25 mouse cellular contexts compared by ENCODE assay signal in genomic region chr1:47272131-47272530, GRCm38 (mm10).
A peak's percentile ranks its signal among the peaks of the same experiment; 100 is the strongest.
DNase-seq lines count a peak whose midpoint lies in the region; ATAC-seq and TF ChIP-seq lines count a peak whose summit lies in the region.
"Had no signal": no experiment of that assay in that cellular context is flagged by ENCODE, and none has a peak within 500 bp of the region (broad histone marks: within the 10 kb centered on the region; RNA-seq: fewer than 3 reads in every experiment).

No protein-coding gene starts in this region.

- H3K27me3 ChIP-seq in forebrain, embryonic 12.5 days: no peaks in the 10 kb centered on the region
- H3K27me3 ChIP-seq in forebrain, embryonic 13.5 days: no peaks in the 10 kb centered on the region
- H3K27me3 ChIP-seq in hindbrain, embryonic 12.5 days: no peaks in the 10 kb centered on the region
- H3K27me3 ChIP-seq in hindbrain, postnatal 0 days (ENCODE audit: insufficient read depth, low read length): no peaks in the 10 kb centered on the region
- H3K27me3 ChIP-seq in neural tube, embryonic 12.5 days (replicated peaks): no peaks in the 10 kb centered on the region
- no peaks in the 10 kb centered on the region for H3K27me3 ChIP-seq in hindbrain, embryonic 14.5 days (ENCODE audit: control insufficient read depth, insufficient read depth, low read length)
- H3K27me3 ChIP-seq: CH12.LX; embryonic facial prominence, embryonic 12.5 days; forebrain, embryonic 15.5 days had no signal

- no peak for DNase-seq in hindbrain, postnatal 0 days (ENCODE audit: low spot score)
- DNase-seq in neural tube, embryonic 10.5 days (ENCODE audit: extremely low spot score, low spot score): no peak
- no peak for DNase-seq in hindbrain, embryonic 14.5 days (ENCODE audit: low spot score)
- no peak for DNase-seq in left cerebral cortex, adult 8-10 months (ENCODE audit: low spot score in 2 of 2)
- DNase-seq: adrenal gland, adult 8-10 months; adrenal gland, postnatal 14 days; adrenal gland, postnatal 36 days; B cell, adult 2 months; cerebellum, adult 11-12 months; cerebellum, adult 2 months; cerebellum, adult 9-10 months; cerebellum, postnatal 10 days; cerebellum, postnatal 25 days had no signal

- H3K4me2 ChIP-seq in forebrain, embryonic 12.5 days: no peak overlapping the region
- H3K4me2 ChIP-seq in forebrain, embryonic 13.5 days: no peak overlapping the region
- no peak overlapping the region for H3K4me2 ChIP-seq in hindbrain, embryonic 12.5 days (replicated peaks)
- H3K4me2 ChIP-seq in hindbrain, postnatal 0 days (ENCODE audit: low read depth, low read length): no peak overlapping the region
- H3K4me2 ChIP-seq in neural tube, embryonic 12.5 days (replicated peaks): no peak overlapping the region
- H3K4me2 ChIP-seq in hindbrain, embryonic 14.5 days (replicated peaks): no peak overlapping the region
- H3K4me2 ChIP-seq: embryonic facial prominence, embryonic 12.5 days; forebrain, embryonic 15.5 days had no signal

- no peaks in the 10 kb centered on the region for H3K9me3 ChIP-seq in forebrain, embryonic 12.5 days
- no peaks in the 10 kb centered on the region for H3K9me3 ChIP-seq in forebrain, embryonic 13.5 days (replicated peaks)
- H3K9me3 ChIP-seq in hindbrain, embryonic 12.5 days (replicated peaks): no peaks in the 10 kb centered on the region
- no peaks in the 10 kb centered on the region for H3K9me3 ChIP-seq in hindbrain, postnatal 0 days (ENCODE audit: low read length)
- no peaks in the 10 kb centered on the region for H3K9me3 ChIP-seq in neural tube, embryonic 12.5 days
- no peaks in the 10 kb centered on the region for H3K9me3 ChIP-seq in hindbrain, embryonic 14.5 days (ENCODE audit: control insufficient read depth, low read length)
- H3K9me3 ChIP-seq: embryonic facial prominence, embryonic 10.5 days; embryonic facial prominence, embryonic 12.5 days; forebrain, embryonic 15.5 days; G1E had no signal

- H3K27ac ChIP-seq in forebrain, embryonic 12.5 days: no peak overlapping the region
- H3K27ac ChIP-seq in forebrain, embryonic 13.5 days: no peak overlapping the region
- no peak overlapping the region for H3K27ac ChIP-seq in hindbrain, embryonic 12.5 days
- H3K27ac ChIP-seq in hindbrain, postnatal 0 days: no peak overlapping the region
- no peak overlapping the region for H3K27ac ChIP-seq in neural tube, embryonic 12.5 days
- H3K27ac ChIP-seq in hindbrain, embryonic 14.5 days: no peak overlapping the region
- H3K27ac ChIP-seq: embryonic facial prominence, embryonic 10.5 days; embryonic facial prominence, embryonic 12.5 days; forebrain, embryonic 15.5 days had no signal

- no peaks in the 10 kb centered on the region for H3K36me3 ChIP-seq in forebrain, embryonic 12.5 days (replicated peaks)
- H3K36me3 ChIP-seq in forebrain, embryonic 13.5 days (ENCODE audit: poor library complexity, severe bottlenecking): no peaks in the 10 kb centered on the region
- no peaks in the 10 kb centered on the region for H3K36me3 ChIP-seq in hindbrain, embryonic 12.5 days
- no peaks in the 10 kb centered on the region for H3K36me3 ChIP-seq in hindbrain, postnatal 0 days (ENCODE audit: insufficient read depth, low read length)
- no peaks in the 10 kb centered on the region for H3K36me3 ChIP-seq in neural tube, embryonic 12.5 days
- H3K36me3 ChIP-seq in hindbrain, embryonic 14.5 days (replicated peaks; ENCODE audit: control insufficient read depth, insufficient read depth): no peaks in the 10 kb centered on the region
- H3K36me3 ChIP-seq: embryonic facial prominence, embryonic 10.5 days; embryonic facial prominence, embryonic 12.5 days; forebrain, embryonic 15.5 days; G1E had no signal

- no peaks in the 10 kb centered on the region for H3K4me1 ChIP-seq in forebrain, embryonic 12.5 days
- H3K4me1 ChIP-seq in forebrain, embryonic 13.5 days: no peaks in the 10 kb centered on the region
- H3K4me1 ChIP-seq in hindbrain, embryonic 12.5 days: no peaks in the 10 kb centered on the region
- H3K4me1 ChIP-seq in hindbrain, postnatal 0 days (ENCODE audit: insufficient read depth, low read length): no peaks in the 10 kb centered on the region
- no peaks in the 10 kb centered on the region for H3K4me1 ChIP-seq in neural tube, embryonic 12.5 days
- H3K4me1 ChIP-seq in hindbrain, embryonic 14.5 days (replicated peaks; ENCODE audit: control insufficient read depth, insufficient read depth, low read length): no peaks in the 10 kb centered on the region
- H3K4me1 ChIP-seq: embryonic facial prominence, embryonic 10.5 days; embryonic facial prominence, embryonic 12.5 days; forebrain, embryonic 15.5 days had no signal

- H3K4me3 ChIP-seq in forebrain, embryonic 12.5 days (replicated peaks): no peak overlapping the region
- H3K4me3 ChIP-seq in forebrain, embryonic 13.5 days: no peak overlapping the region
- H3K4me3 ChIP-seq in hindbrain, embryonic 12.5 days: no peak overlapping the region
- H3K4me3 ChIP-seq in hindbrain, postnatal 0 days (ENCODE audit: low read length): no peak overlapping the region
- H3K4me3 ChIP-seq in neural tube, embryonic 12.5 days: no peak overlapping the region
- H3K4me3 ChIP-seq in hindbrain, embryonic 14.5 days (replicated peaks; ENCODE audit: low read length): no peak overlapping the region
- H3K4me3 ChIP-seq: embryonic facial prominence, embryonic 10.5 days; embryonic facial prominence, embryonic 12.5 days; forebrain, embryonic 15.5 days had no signal

- ATAC-seq in forebrain, embryonic 12.5 days (ENCODE audit: low FRiP score): 0 out of 2 replicates have a peak, but pooled peaks have one; percentile 30
- ATAC-seq in forebrain, embryonic 13.5 days: no peak
- peak; percentile 79 for ATAC-seq in hindbrain, embryonic 12.5 days (ENCODE audit: low FRiP score)
- ATAC-seq in hindbrain, postnatal 0 days: no peak
- peak; percentile 84 for ATAC-seq in neural tube, embryonic 12.5 days (ENCODE audit: low FRiP score, low read depth)
- peak; percentile 57; the same call in 1 of the 2 replicates for ATAC-seq in hindbrain, embryonic 14.5 days (ENCODE audit: low FRiP score)
- ATAC-seq: activated CD4-positive, CD25-positive, alpha-beta regulatory T cell, adult 4 months; CD4-positive, CD25-positive, alpha-beta regulatory T cell, adult 4 months; forebrain, embryonic 15.5 days; Patski had no signal

- H3K9ac ChIP-seq in forebrain, embryonic 12.5 days: no peak overlapping the region
- no peak overlapping the region for H3K9ac ChIP-seq in forebrain, embryonic 13.5 days
- H3K9ac ChIP-seq in hindbrain, embryonic 12.5 days: no peak overlapping the region
- H3K9ac ChIP-seq in hindbrain, postnatal 0 days (replicated peaks; ENCODE audit: low read length): no peak overlapping the region
- no peak overlapping the region for H3K9ac ChIP-seq in neural tube, embryonic 12.5 days
- H3K9ac ChIP-seq in hindbrain, embryonic 14.5 days: no peak overlapping the region
- H3K9ac ChIP-seq: embryonic facial prominence, embryonic 12.5 days; forebrain, embryonic 15.5 days had no signal

- no peak for TF ChIP-seq CTCF in hindbrain, postnatal 0 days (IDR thresholded peaks at IDR 0.05; ENCODE audit: low read depth)

Comparison
In these comparisons a context has a peak if more than half of its experiments do, and no peak if none do; other contexts are left out.
1. ATAC-seq: peak in forebrain, embryonic 12.5 days (single experiment), hindbrain, embryonic 12.5 days (single experiment), neural tube, embryonic 12.5 days (single experiment) and hindbrain, embryonic 14.5 days (single experiment); none in forebrain, embryonic 13.5 days (single experiment) and hindbrain, postnatal 0 days (single experiment).